Comparison of ENCODE assay signal across 8 mouse cellular contexts in genomic region chr2:120976990-120977925, GRCm38 (mm10). TPM values are rescaled to one million over a fixed set of nuclear protein-coding genes. Genes with fewer than 3 reads are reported as not detected.
DNase-seq lines count a peak whose midpoint lies in the region; ATAC-seq and TF ChIP-seq lines count a peak whose summit lies in the region.

Gene Tmem62 (plus strand): TSS chr2:120977017.

- H3K4me2 ChIP-seq in embryonic facial prominence, embryonic 13.5 days: peak within 1 kb of the TSS; percentile 98
- peak within 1 kb of the TSS; percentile 96 for H3K4me2 ChIP-seq in limb, embryonic 13.5 days (replicated peaks)
- peak within 1 kb of the TSS; percentile 86 for H3K4me2 ChIP-seq in midbrain, embryonic 14.5 days (ENCODE audit: low read length)

- peaks cover 17% of the 10 kb centered on the region for H3K27me3 ChIP-seq in embryonic facial prominence, embryonic 13.5 days
- H3K27me3 ChIP-seq in limb, embryonic 13.5 days: peaks cover 24% of the 10 kb centered on the region
- H3K27me3 ChIP-seq in midbrain, embryonic 14.5 days (ENCODE audit: control insufficient read depth, insufficient read depth, low read length): no peaks in the 10 kb centered on the region
- no peaks in the 10 kb centered on the region for H3K27me3 ChIP-seq in spleen, adult 2 months (ENCODE audit: control insufficient read depth, insufficient read depth, low read length)

- no peaks in the 10 kb centered on the region for H3K4me1 ChIP-seq in embryonic facial prominence, embryonic 13.5 days
- H3K4me1 ChIP-seq in limb, embryonic 13.5 days: no peaks in the 10 kb centered on the region
- 0 out of 2 replicates have a peak, but pooled peaks cover 6% of the 10 kb centered on the region for H3K4me1 ChIP-seq in midbrain, embryonic 14.5 days (ENCODE audit: control insufficient read depth, insufficient read depth, low read length)
- no peaks in the 10 kb centered on the region; the same call in none of the 2 replicates for H3K4me1 ChIP-seq in spleen, adult 2 months (ENCODE audit: control insufficient read depth, insufficient read depth, insufficient read length)

- ATAC-seq in embryonic facial prominence, embryonic 13.5 days (ENCODE audit: insufficient number of reproducible peaks, insufficient read depth, low FRiP score, low TSS enrichment, low read depth): peak; percentile 76
- ATAC-seq in limb, embryonic 13.5 days (ENCODE audit: low FRiP score, low read depth): peak; percentile 69
- ATAC-seq in midbrain, embryonic 14.5 days (ENCODE audit: low FRiP score, low TSS enrichment): peak; percentile 76

- peak within 1 kb of the TSS; percentile 74 for H3K4me3 ChIP-seq in embryonic facial prominence, embryonic 13.5 days
- H3K4me3 ChIP-seq in limb, embryonic 13.5 days: peak within 1 kb of the TSS; percentile 69
- peak within 1 kb of the TSS; percentile 71 for H3K4me3 ChIP-seq in midbrain, embryonic 14.5 days (replicated peaks; ENCODE audit: low read depth, low read length)
- peak within 1 kb of the TSS; percentile 66 for H3K4me3 ChIP-seq in spleen, adult 2 months (ENCODE audit: extremely low read depth, insufficient read depth, insufficient read length)

- TF ChIP-seq POLR2A in spleen, adult 2 months (IDR thresholded peaks at IDR 0.05; ENCODE audit: low read depth, low read length): peak; percentile 18

- H3K9me3 ChIP-seq in embryonic facial prominence, embryonic 13.5 days: no peaks in the 10 kb centered on the region
- no peaks in the 10 kb centered on the region for H3K9me3 ChIP-seq in limb, embryonic 13.5 days
- no peaks in the 10 kb centered on the region for H3K9me3 ChIP-seq in midbrain, embryonic 14.5 days (ENCODE audit: control insufficient read depth, low read length)

- WGBS in embryonic facial prominence, embryonic 13.5 days: 1% methylated on average over 70 of the region's 71 CpGs
- under 1% methylated on average over 67 of the region's 71 CpGs for WGBS in limb, embryonic 13.5 days
- WGBS in midbrain, embryonic 14.5 days: under 1% methylated on average over 65 of the region's 71 CpGs
- WGBS in spleen, adult 2 months: 2% methylated on average over 69 of the region's 71 CpGs

- no peaks in the 10 kb centered on the region for H3K36me3 ChIP-seq in embryonic facial prominence, embryonic 13.5 days
- no peaks in the 10 kb centered on the region for H3K36me3 ChIP-seq in limb, embryonic 13.5 days
- peaks cover 6% of the 10 kb centered on the region; the same call in 1 of the 2 replicates for H3K36me3 ChIP-seq in midbrain, embryonic 14.5 days (ENCODE audit: control insufficient read depth, insufficient read depth, low read length)
- H3K36me3 ChIP-seq in spleen, adult 2 months (ENCODE audit: control insufficient read depth, insufficient read depth, low read length): peaks cover 5% of the 10 kb centered on the region; the same call in 1 of the 2 replicates

- peak; percentile 89 for DNase-seq in A20 (ENCODE audit: low read depth, low spot score)
- peak; percentile 76 to 83 for DNase-seq in adrenal gland, postnatal 36 days
- DNase-seq in heart, adult 18-20 months: peak; percentile 74 to 82
- peak; percentile 86 for DNase-seq in kidney, adult 18-20 months
- peak; percentile 78 for DNase-seq in midbrain, embryonic 14.5 days
- DNase-seq in spleen, adult 2 months (ENCODE audit: low read depth in 1 of 2, low spot score in 2 of 2): peak; percentile 34 to 74

- peak within 1 kb of the TSS; percentile 84 for H3K9ac ChIP-seq in embryonic facial prominence, embryonic 13.5 days
- H3K9ac ChIP-seq in limb, embryonic 13.5 days: peak within 1 kb of the TSS; percentile 74
- H3K9ac ChIP-seq in midbrain, embryonic 14.5 days (replicated peaks; ENCODE audit: low read length): peak within 1 kb of the TSS; percentile 84

- peak; percentile 50; the same call in 1 of the 2 replicates for TF ChIP-seq CTCF in spleen, adult 2 months (IDR thresholded peaks at IDR 0.05; ENCODE audit: extremely low read depth, insufficient read depth, insufficient read length, insufficient replicate concordance)

- H3K27ac ChIP-seq in embryonic facial prominence, embryonic 13.5 days: no peak within 1 kb of the TSS
- no peak within 1 kb of the TSS for H3K27ac ChIP-seq in limb, embryonic 13.5 days
- peak within 1 kb of the TSS; percentile 87 for H3K27ac ChIP-seq in midbrain, embryonic 14.5 days (replicated peaks; ENCODE audit: low read depth, low read length)
- peak within 1 kb of the TSS; percentile 84 for H3K27ac ChIP-seq in spleen, adult 2 months (ENCODE audit: insufficient read depth, low read length)

RNA-seq across cellular contexts. Expression of gene Tmem62, which starts in this region (rescaled TPM):
- 10 to 100 TPM; 10.6 to 23.8 TPM for total RNA-seq in adrenal gland, postnatal 36 days (2021)
- 1.5 and 2.6 TPM in 2 replicates for polyA plus RNA-seq in embryonic facial prominence, embryonic 13.5 days (2015; fragmentation: Nextera tagmentation; extraction: Ambion mirVana)
- total RNA-seq in heart, adult 18-20 months (2021): 1 to 10 TPM; 3.3 to 3.5 TPM
- 1.8 and 2.1 TPM in 2 replicates for polyA plus RNA-seq in limb, embryonic 13.5 days (2015; fragmentation: Nextera tagmentation; extraction: Ambion mirVana)
- 11.9 and 13.8 TPM in 2 replicates for polyA plus RNA-seq in midbrain, embryonic 14.5 days (2014; fragmentation: Nextera tagmentation; extraction: Ambion mirVana)
- 4.9 and 5.5 TPM in 2 replicates for polyA plus RNA-seq in spleen, adult 2 months (2012; rRNA removed)

Comparison
In these comparisons a context has a peak if more than half of its experiments do, and no peak if none do; other contexts are left out.
1. H3K27ac ChIP-seq: peak in midbrain, embryonic 14.5 days (single experiment) and spleen, adult 2 months (single experiment); none in embryonic facial prominence, embryonic 13.5 days (single experiment) and limb, embryonic 13.5 days (single experiment).
2. Peak in every context shown above with its lines, with median percentiles within 50 percentile points of each other: DNase-seq, ATAC-seq, H3K4me2 ChIP-seq, H3K4me3 ChIP-seq and H3K9ac ChIP-seq.